Mouse (Mus musculus) embryonic facial prominence, embryonic 14.5 days (tissue): ENCODE measurements at regions not wholly inside any gene's neighbourhood (a gene's known extent, or its start where the extent isn't known, plus 50 kb on each side); places are given as distances from the start of the nearest gene placed in this dataset.

Source experiments
- ATAC-seq: fragments of 200-750 bp; cut with Nextera tagmentation; 2 replicates; pipeline ENCODE4 v1.8.0; 2017; ENCODE audit warnings: low read depth, moderate number of reproducible peaks, moderate TSS enrichment
- DNase-seq: peaks from one replicate; pipeline ENCODE4 v3.0.0-alpha.2; 2015; ENCODE audit warnings: low spot score
- H3K27ac ChIP-seq: fragments of 300-500 bp; sonication (generic); replicated peaks from 2 replicates; pipeline ENCODE4 v1.5.1; 2014; ENCODE audit warnings: low read depth, mild to moderate bottlenecking, low read length, moderate library complexity
- H3K27me3 ChIP-seq: fragments of 300-500 bp; sonication (generic); replicated peaks from 2 replicates; pipeline ENCODE4 v1.6.1; 2014; ENCODE audit warnings: low read length; ENCODE audit not compliant: control insufficient read depth, insufficient read depth
- H3K36me3 ChIP-seq: fragments of 300-500 bp; sonication (generic); 2 replicates; pipeline ENCODE4 v1.6.1; 2014; ENCODE audit warnings: low read length, mixed read lengths; ENCODE audit not compliant: control insufficient read depth, insufficient read depth
- H3K4me1 ChIP-seq: fragments of 300-500 bp; sonication (generic); 2 replicates; pipeline ENCODE4 v1.6.1; 2014; ENCODE audit warnings: antibody characterized with exemption, low read length; ENCODE audit not compliant: control insufficient read depth, insufficient read depth
- H3K4me2 ChIP-seq: fragments of 300-500 bp; sonication (generic); 2 replicates; pipeline ENCODE4 v1.6.1; 2014; ENCODE audit warnings: low read depth, mild to moderate bottlenecking, low read length, moderate library complexity, mixed read lengths
- H3K4me3 ChIP-seq: fragments of 300-500 bp; sonication (generic); 2 replicates; pipeline ENCODE4 v1.5.1; 2014; ENCODE audit warnings: low read depth, mild to moderate bottlenecking, low read length
- H3K9ac ChIP-seq: fragments of 300-500 bp; sonication (generic); 2 replicates; pipeline ENCODE4 v1.6.1; 2014; ENCODE audit warnings: low read depth, mild to moderate bottlenecking, low read length, moderate library complexity, mixed read lengths
- H3K9me3 ChIP-seq: fragments of 300-500 bp; sonication (generic); 2 replicates; pipeline ENCODE4 v1.6.1; 2016; ENCODE audit warnings: low read length; ENCODE audit not compliant: control insufficient read depth
- WGBS: fragments of 180-500 bp; shearing (Covaris S2); extraction: QIAGEN DNeasy Blood & Tissue Kit; methylation state at CpG from one replicate; pipeline ENCODE4 v1.1.7; 2014; 5-methylcytosine and 5-hydroxymethylcytosine counted together

DNA sequence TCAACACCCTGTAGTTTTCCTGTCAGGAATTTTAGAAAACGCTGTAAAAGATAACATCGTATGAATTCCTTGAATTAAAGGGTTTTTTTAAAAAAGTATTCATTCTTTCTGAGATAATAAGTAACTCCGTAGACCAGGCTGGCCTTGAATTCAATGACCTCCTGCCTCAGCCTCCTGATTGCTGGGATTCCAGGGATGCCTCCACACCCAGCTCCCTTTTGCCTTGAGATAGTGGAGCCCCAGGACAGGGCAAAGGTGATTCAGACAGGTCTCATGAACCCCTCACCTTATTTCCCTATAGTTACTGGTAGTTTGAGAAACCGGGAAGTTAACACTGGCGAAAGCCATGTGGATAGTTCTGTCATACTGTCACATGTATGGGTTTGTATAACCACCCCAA is 128.8 kb upstream of the Usp9x start:
- Histone ChIP-seq H3K27me3 (no peaks in the 10 kb centered on the region; the same call in 1 of the 2 replicates), H3K9me3 (no peaks in the 10 kb centered on the region), H3K9ac (no peak overlapping the region), H3K4me1 (no peaks in the 10 kb centered on the region), H3K36me3 (no peaks in the 10 kb centered on the region), H3K27ac (no peak overlapping the region), H3K4me2 (no peak overlapping the region), H3K4me3 (no peak overlapping the region)
- DNase-seq (no peak), ATAC-seq (no peak)
- 81% methylated on average over 5 of the region's 5 CpGs for WGBS

GRCm38 (mm10) chrX:12936406-12937172 is 134.7 kb upstream of the Usp9x start:
- H3K9ac ChIP-seq = peak overlapping the region; percentile 69
- H3K9me3 ChIP-seq = no peaks in the 10 kb centered on the region
- H3K36me3 ChIP-seq = no peaks in the 10 kb centered on the region
- WGBS = 29% methylated on average over 16 of the region's 43 CpGs
- peak; percentile 36 for DNase-seq
- peak; percentile 79; the same call in 1 of the 2 replicates for ATAC-seq
- no peak overlapping the region for H3K27ac ChIP-seq
- H3K4me1 ChIP-seq = no peaks in the 10 kb centered on the region
- H3K4me3 ChIP-seq = peak overlapping the region; percentile 47
- H3K4me2 ChIP-seq = peak overlapping the region; percentile 58
- H3K27me3 ChIP-seq = no peaks in the 10 kb centered on the region; the same call in 1 of the 2 replicates

DNA sequence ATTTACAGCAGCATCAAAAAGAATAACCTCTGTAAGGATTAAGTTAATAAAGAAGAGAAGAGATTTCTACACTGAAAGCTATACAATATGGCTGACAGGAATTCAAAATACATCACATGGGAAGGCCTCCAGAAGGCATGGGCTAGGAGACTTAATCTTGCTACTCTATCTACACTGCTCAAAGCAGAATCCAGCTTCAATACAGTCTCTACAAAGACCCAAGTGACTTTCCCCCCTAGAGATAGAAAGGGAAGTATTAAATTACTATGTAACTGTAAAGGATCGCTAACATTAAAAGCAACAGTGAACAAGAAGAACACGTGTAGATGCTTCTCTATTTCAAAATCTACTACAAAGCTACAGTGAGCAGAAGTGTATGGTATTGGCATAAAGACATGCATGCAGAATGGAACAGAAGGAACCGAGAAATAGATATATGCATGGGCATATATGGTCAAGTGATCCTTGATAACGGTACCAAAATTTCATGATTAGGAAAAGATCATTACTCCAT is 137.9 kb upstream of the Usp9x start:
- no peak overlapping the region for H3K4me2 ChIP-seq
- no peak overlapping the region for H3K9ac ChIP-seq
- DNase-seq (no peak), ATAC-seq (no peak)
- WGBS = 87% methylated on average over 4 of the region's 4 CpGs
- H3K27ac ChIP-seq = no peak overlapping the region
- H3K36me3 ChIP-seq = no peaks in the 10 kb centered on the region
- no peaks in the 10 kb centered on the region for H3K4me1 ChIP-seq
- no peak overlapping the region for H3K4me3 ChIP-seq
- 0 out of 2 replicates have a peak, but pooled peaks cover 3% of the 10 kb centered on the region for H3K27me3 ChIP-seq
- no peaks in the 10 kb centered on the region for H3K9me3 ChIP-seq

- H3K27ac ChIP-seq = no peak overlapping the region
- H3K9ac ChIP-seq = no peak overlapping the region
- no peaks in the 10 kb centered on the region for H3K4me1 ChIP-seq
- ATAC-seq (no peak), DNase-seq (no peak)
- no peak overlapping the region for H3K4me3 ChIP-seq
- H3K27me3 ChIP-seq = 0 out of 2 replicates have a peak, but pooled peaks cover 3% of the 10 kb centered on the region
- no peak overlapping the region for H3K4me2 ChIP-seq
- no peaks in the 10 kb centered on the region for H3K36me3 ChIP-seq
- 71% methylated on average over 2 of the region's 2 CpGs for WGBS
- no peaks in the 10 kb centered on the region for H3K9me3 ChIP-seq
Measured at GRCm38 (mm10) chrX:12930242-12930641, 141.1 kb upstream of the Usp9x start.

DNA sequence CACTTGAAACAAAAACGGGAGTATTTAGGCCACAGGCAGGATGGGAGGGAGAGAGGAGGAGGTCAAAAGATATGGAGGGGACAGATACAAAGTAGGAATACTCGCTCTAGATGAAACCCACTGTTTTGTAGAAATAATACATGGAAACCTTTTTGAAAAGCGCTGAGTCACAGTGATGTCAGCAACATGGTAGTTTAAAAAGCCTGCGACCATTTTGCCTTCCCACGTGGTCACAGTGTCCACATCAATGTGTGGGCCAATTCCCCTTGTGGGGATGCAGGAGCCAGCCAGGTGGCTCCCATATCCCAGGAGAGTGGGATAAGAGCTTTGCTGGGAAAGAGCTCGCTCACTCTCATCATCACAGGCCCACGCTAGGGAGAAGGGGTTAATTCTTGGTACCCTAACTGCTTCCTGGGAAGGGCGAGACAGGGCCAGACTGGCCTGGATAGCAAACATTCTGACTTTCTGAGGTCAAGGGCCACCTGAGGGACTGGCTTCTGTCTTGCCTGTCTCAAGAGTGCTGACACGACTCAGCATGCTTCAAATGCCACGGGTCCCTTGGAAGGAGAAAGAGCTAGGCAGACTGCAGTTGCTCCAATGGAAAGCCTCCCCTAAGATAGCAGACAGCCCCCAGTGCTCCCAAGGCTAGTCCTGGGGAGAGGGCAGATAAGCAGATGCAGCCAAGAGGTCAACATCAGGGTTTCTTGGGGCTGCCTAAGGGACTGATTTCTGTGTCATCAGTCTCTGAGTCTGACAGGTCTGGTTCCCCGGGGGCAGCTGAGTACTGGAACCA is 143.3 kb upstream of the Usp9x start:
- no peak overlapping the region for H3K27ac ChIP-seq
- H3K9ac ChIP-seq = no peak overlapping the region
- H3K27me3 ChIP-seq = 0 out of 2 replicates have a peak, but pooled peaks cover 3% of the 10 kb centered on the region
- H3K36me3 ChIP-seq = no peaks in the 10 kb centered on the region
- H3K4me1 ChIP-seq = no peaks in the 10 kb centered on the region
- H3K9me3 ChIP-seq = no peaks in the 10 kb centered on the region
- no peak overlapping the region for H3K4me2 ChIP-seq
- H3K4me3 ChIP-seq = no peak overlapping the region
- WGBS = 55% methylated on average over 11 of the region's 11 CpGs
- DNase-seq (no peak), ATAC-seq (no peak)

- H3K4me3 ChIP-seq = no peak overlapping the region
- H3K9ac ChIP-seq = no peak overlapping the region
- H3K36me3 ChIP-seq = no peaks in the 10 kb centered on the region
- no peaks in the 10 kb centered on the region for H3K9me3 ChIP-seq
- H3K4me1 ChIP-seq = no peaks in the 10 kb centered on the region
- 61% methylated on average over 10 of the region's 10 CpGs for WGBS
- 0 out of 2 replicates have a peak, but pooled peaks cover 3% of the 10 kb centered on the region for H3K27me3 ChIP-seq
- H3K27ac ChIP-seq = no peak overlapping the region
- ATAC-seq (peak; percentile 94), DNase-seq (peak; percentile 55)
- no peak overlapping the region for H3K4me2 ChIP-seq
Measured at GRCm38 (mm10) chrX:12924705-12925644, 146.3 kb upstream of the Usp9x start.

GRCm38 (mm10) chrX:12919576-12919975 is 151.7 kb upstream of the Usp9x start:
- WGBS = 16% methylated on average over 3 of the region's 3 CpGs
- Histone ChIP-seq H3K36me3 (no peaks in the 10 kb centered on the region), H3K9ac (no peak overlapping the region), H3K27me3 (no peaks in the 10 kb centered on the region), H3K4me3 (no peak overlapping the region), H3K4me1 (no peaks in the 10 kb centered on the region), H3K27ac (no peak overlapping the region), H3K4me2 (no peak overlapping the region), H3K9me3 (no peaks in the 10 kb centered on the region)
- DNase-seq (no peak), ATAC-seq (no peak)

DNA sequence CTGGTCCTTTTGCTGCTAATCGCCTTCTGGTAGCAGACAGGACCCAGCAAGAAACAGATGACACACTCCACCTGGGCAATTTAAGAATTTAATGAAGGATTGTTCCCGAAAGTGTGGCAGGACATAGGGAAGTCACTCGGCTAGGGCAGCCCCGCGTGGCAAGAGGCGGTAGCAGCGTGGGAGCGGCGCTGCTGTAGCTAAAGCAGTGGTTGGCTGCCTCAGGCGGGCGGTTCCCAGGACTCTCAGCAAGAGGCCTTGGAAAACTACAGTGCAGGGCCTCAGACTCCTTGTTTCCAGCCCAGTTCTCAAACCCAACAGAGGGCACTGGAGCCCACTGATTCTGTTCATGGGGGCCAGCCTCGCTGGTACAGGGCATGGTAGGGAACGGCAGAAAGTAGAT is 154.2 kb upstream of the Usp9x start:
- peak overlapping the region; percentile 44 for H3K4me2 ChIP-seq
- H3K4me3 ChIP-seq = 0 out of 2 replicates have a peak overlapping the region, but pooled peaks have one; percentile 3
- ATAC-seq = peak; percentile 75
- H3K4me1 ChIP-seq = no peaks in the 10 kb centered on the region
- H3K36me3 ChIP-seq = no peaks in the 10 kb centered on the region
- H3K9ac ChIP-seq = no peak overlapping the region
- peak; percentile 52 for DNase-seq
- H3K27ac ChIP-seq = no peak overlapping the region
- no peaks in the 10 kb centered on the region for H3K9me3 ChIP-seq
- no peaks in the 10 kb centered on the region for H3K27me3 ChIP-seq
- 23% methylated on average over 13 of the region's 13 CpGs for WGBS
